Mouse (Mus musculus) limb, embryonic 12.5 days (tissue): ENCODE measurements around the gene Galnt17. TPM values are rescaled to one million over a fixed set of nuclear protein-coding genes. Genes with fewer than 3 reads are reported as not detected.

Experiments
- ATAC-seq: fragments of 200-750 bp; cut with Nextera tagmentation; 2 replicates; pipeline ENCODE4 v1.8.0; 2017; ENCODE audit warnings: low read depth, moderate TSS enrichment; ENCODE audit not compliant: insufficient number of reproducible peaks, insufficient read depth, low FRiP score, low TSS enrichment
- H3K27ac ChIP-seq: fragments of 300-500 bp; sonication (generic); 2 replicates; pipeline ENCODE4 v1.5.1; 2016; ENCODE audit warnings: mild to moderate bottlenecking, moderate library complexity
- H3K27me3 ChIP-seq: fragments of 300-500 bp; sonication (generic); 2 replicates; pipeline ENCODE4 v1.6.1; 2016; ENCODE audit warnings: mild to moderate bottlenecking, moderate library complexity
- H3K36me3 ChIP-seq: fragments of 300-500 bp; sonication (generic); 2 replicates; pipeline ENCODE4 v1.6.1; 2016; ENCODE audit warnings: mild to moderate bottlenecking, moderate library complexity
- H3K4me1 ChIP-seq: fragments of 300-500 bp; sonication (generic); replicated peaks from 2 replicates; pipeline ENCODE4 v1.6.1; 2016
- H3K4me2 ChIP-seq: fragments of 300-500 bp; sonication (generic); 2 replicates; pipeline ENCODE4 v1.6.1; 2016; ENCODE audit warnings: mild to moderate bottlenecking, moderate library complexity
- H3K4me3 ChIP-seq: fragments of 300-500 bp; sonication (generic); replicated peaks from 2 replicates; pipeline ENCODE4 v1.5.1; 2016; ENCODE audit warnings: mild to moderate bottlenecking
- H3K9ac ChIP-seq: fragments of 300-500 bp; sonication (generic); replicated peaks from 2 replicates; pipeline ENCODE4 v1.6.1; 2016; ENCODE audit warnings: mild to moderate bottlenecking, moderate library complexity
- H3K9me3 ChIP-seq: fragments of 300-500 bp; sonication (generic); 2 replicates; pipeline ENCODE4 v1.6.1; 2016; ENCODE audit warnings: mild to moderate bottlenecking, moderate library complexity
- WGBS: fragments of 180-500 bp; shearing (Covaris S2); methylation state at CpG from one replicate; pipeline ENCODE4 v1.1.7; 2016; 5-methylcytosine and 5-hydroxymethylcytosine counted together
- polyA plus RNA-seq: library from polyadenylated mRNA; unstranded; fragments of >200 nt; fragmentation: Nextera tagmentation; extraction: Ambion mirVana; gene quantifications from 2 replicates; pipeline ENCODE4 v1.2.1, GENCODE M21; 2016

Galnt17 gene
- polyA plus RNA-seq, 1 experiment from 2014 or later, result 2.6 TPM

GRCm38 (mm10) chr5:131120296-131120840, 187.9 kb downstream of the Galnt17 start:
- WGBS, result 81% methylated on average over 8 of the region's 8 CpGs
- H3K9ac ChIP-seq, result no peak overlapping the region
- H3K4me2 ChIP-seq, result no peak overlapping the region
- peaks cover 4% of the 10 kb centered on the region; the same call in 1 of the 2 replicates for H3K4me1 ChIP-seq
- no peaks in the 10 kb centered on the region for H3K36me3 ChIP-seq
- H3K9me3 ChIP-seq, result no peaks in the 10 kb centered on the region
- no peaks in the 10 kb centered on the region for H3K27me3 ChIP-seq
- no peak overlapping the region for H3K27ac ChIP-seq
- H3K4me3 ChIP-seq, result no peak overlapping the region
- no peak for ATAC-seq

- Histone ChIP-seq H3K4me3 (no peak overlapping the region), H3K27me3 (no peaks in the 10 kb centered on the region), H3K27ac (no peak overlapping the region), H3K36me3 (no peaks in the 10 kb centered on the region), H3K4me2 (no peak overlapping the region), H3K9me3 (no peaks in the 10 kb centered on the region), H3K4me1 (peaks cover 4% of the 10 kb centered on the region; the same call in 1 of the 2 replicates), H3K9ac (no peak overlapping the region)
- WGBS, result 77% methylated on average over 4 of the region's 4 CpGs
- ATAC-seq, result no peak
Observed at GRCm38 (mm10) chr5:131119896-131120295, 188.4 kb downstream of the Galnt17 start.

GRCm38 (mm10) chr5:131117391-131118040, 190.8 kb downstream of the Galnt17 start:
- Histone ChIP-seq H3K36me3 (no peaks in the 10 kb centered on the region), H3K4me1 (peaks cover 4% of the 10 kb centered on the region; the same call in 1 of the 2 replicates), H3K27me3 (no peaks in the 10 kb centered on the region), H3K4me2 (no peak overlapping the region), H3K9ac (no peak overlapping the region), H3K4me3 (no peak overlapping the region), H3K9me3 (no peaks in the 10 kb centered on the region), H3K27ac (no peak overlapping the region)
- WGBS, result 88% methylated on average over 5 of the region's 5 CpGs
- ATAC-seq, result no peak

- Histone ChIP-seq H3K27me3 (no peaks in the 10 kb centered on the region), H3K4me2 (no peak overlapping the region), H3K27ac (no peak overlapping the region), H3K4me1 (no peaks in the 10 kb centered on the region; the same call in 1 of the 2 replicates), H3K9ac (no peak overlapping the region), H3K9me3 (peaks cover 9% of the 10 kb centered on the region; the same call in 1 of the 2 replicates), H3K4me3 (no peak overlapping the region), H3K36me3 (no peaks in the 10 kb centered on the region)
- ATAC-seq, result no peak
- WGBS, result 85% methylated on average over 5 of the region's 5 CpGs
Observed at GRCm38 (mm10) chr5:131113850-131114470, 194.3 kb downstream of the Galnt17 start.

- WGBS, result 89% methylated on average over 1 of the region's 1 CpGs
- H3K4me2 ChIP-seq, result no peak overlapping the region
- no peak for ATAC-seq
Observed at GRCm38 (mm10) chr5:131107188-131107587, 201.1 kb downstream of the Galnt17 start.

GRCm38 (mm10) chr5:131096824-131097223, 211.5 kb downstream of the Galnt17 start:
- Histone ChIP-seq H3K36me3 (no peaks in the 10 kb centered on the region), H3K4me3 (no peak overlapping the region), H3K4me2 (no peak overlapping the region), H3K4me1 (peaks cover 4% of the 10 kb centered on the region; the same call in 1 of the 2 replicates), H3K27ac (no peak overlapping the region), H3K27me3 (no peaks in the 10 kb centered on the region), H3K9ac (no peak overlapping the region), H3K9me3 (peaks cover 6% of the 10 kb centered on the region; the same call in 1 of the 2 replicates)
- 91% methylated on average over 4 of the region's 4 CpGs for WGBS
- ATAC-seq, result no peak

More at GRCm38 (mm10) chr5:131107188-131107587, 201.1 kb downstream of the Galnt17 start:
- H3K27ac ChIP-seq, result no peak overlapping the region
- no peak overlapping the region for H3K9ac ChIP-seq
- peaks cover 15% of the 10 kb centered on the region for H3K9me3 ChIP-seq
- H3K4me3 ChIP-seq, result no peak overlapping the region
- H3K4me1 ChIP-seq, result no peaks in the 10 kb centered on the region
- H3K36me3 ChIP-seq, result no peaks in the 10 kb centered on the region
- H3K27me3 ChIP-seq, result no peaks in the 10 kb centered on the region

- no peaks in the 10 kb centered on the region for H3K4me1 ChIP-seq
- peaks cover 6% of the 10 kb centered on the region; the same call in 1 of the 2 replicates for H3K9me3 ChIP-seq
- no peak overlapping the region for H3K9ac ChIP-seq
- no peak overlapping the region for H3K27ac ChIP-seq
- no peaks in the 10 kb centered on the region for H3K36me3 ChIP-seq
- H3K4me2 ChIP-seq, result no peak overlapping the region
- WGBS, result 100% methylated on average over 1 of the region's 1 CpGs
- no peak for ATAC-seq
- H3K4me3 ChIP-seq, result no peak overlapping the region
- H3K27me3 ChIP-seq, result no peaks in the 10 kb centered on the region
Observed at GRCm38 (mm10) chr5:131095635-131096034, 212.7 kb downstream of the Galnt17 start.

- Histone ChIP-seq H3K9me3 (peaks cover 6% of the 10 kb centered on the region; the same call in 1 of the 2 replicates), H3K36me3 (no peaks in the 10 kb centered on the region), H3K4me3 (no peak overlapping the region), H3K4me2 (no peak overlapping the region), H3K9ac (no peak overlapping the region), H3K4me1 (peaks cover 6% of the 10 kb centered on the region), H3K27me3 (no peaks in the 10 kb centered on the region), H3K27ac (no peak overlapping the region)
- ATAC-seq, result no peak
- WGBS, result 68% methylated on average over 1 of the region's 1 CpGs
Observed at GRCm38 (mm10) chr5:131094771-131095170, 213.5 kb downstream of the Galnt17 start.

- Histone ChIP-seq H3K27me3 (no peaks in the 10 kb centered on the region), H3K4me3 (no peak overlapping the region), H3K4me2 (no peak overlapping the region), H3K27ac (no peak overlapping the region), H3K36me3 (no peaks in the 10 kb centered on the region), H3K9ac (no peak overlapping the region), H3K9me3 (peaks cover 6% of the 10 kb centered on the region; the same call in 1 of the 2 replicates), H3K4me1 (peaks cover 10% of the 10 kb centered on the region)
- 69% methylated on average over 6 of the region's 6 CpGs for WGBS
- no peak for ATAC-seq
Observed at GRCm38 (mm10) chr5:131094138-131094537, 214.2 kb downstream of the Galnt17 start.

GRCm38 (mm10) chr5:131089876-131090275, 218.4 kb downstream of the Galnt17 start:
- Histone ChIP-seq H3K9ac (no peak overlapping the region), H3K27ac (no peak overlapping the region), H3K4me1 (peaks cover 17% of the 10 kb centered on the region), H3K4me2 (no peak overlapping the region), H3K9me3 (no peaks in the 10 kb centered on the region), H3K27me3 (no peaks in the 10 kb centered on the region), H3K36me3 (no peaks in the 10 kb centered on the region), H3K4me3 (no peak overlapping the region)
- 23% methylated on average over 8 of the region's 8 CpGs for WGBS
- ATAC-seq, result peak; percentile 75; the same call in 1 of the 2 replicates

- ATAC-seq, result 0 out of 2 replicates have a peak, but pooled peaks have one; percentile 12
- no peaks in the 10 kb centered on the region for H3K27me3 ChIP-seq
- no peak overlapping the region for H3K9ac ChIP-seq
- H3K4me2 ChIP-seq, result no peak overlapping the region
- no peak overlapping the region for H3K4me3 ChIP-seq
- WGBS, result 50% methylated on average over 11 of the region's 11 CpGs
- H3K9me3 ChIP-seq, result no peaks in the 10 kb centered on the region
- peak overlapping the region; percentile 0; the same call in 1 of the 2 replicates for H3K27ac ChIP-seq
- H3K36me3 ChIP-seq, result no peaks in the 10 kb centered on the region
- H3K4me1 ChIP-seq, result peaks cover 23% of the 10 kb centered on the region
Observed at GRCm38 (mm10) chr5:131088866-131089265, 219.4 kb downstream of the Galnt17 start.
